Mouse (Mus musculus) right cerebral cortex, postnatal 10 days (tissue): ENCODE results near the gene Defb25.

Source experiments
- DNase-seq, 2 experiments: peaks; one replicate each; pipeline ENCODE4 v3.0.0; 2021; ENCODE audit warnings: low spot score in 2 of 2

The Defb25 gene

GRCm38 (mm10) chr2:152573484-152573883 lies 49.4 kb downstream of the Defb25 start:
- DNase-seq = no peak
